Mouse (Mus musculus) cerebellum, adult 9-11 months (tissue): ENCODE results near the gene Tgfb3.

ENCODE experiments used
- DNase-seq: peaks from one replicate; pipeline ENCODE4 v3.0.0; 2022

Gene Tgfb3

GRCm38 (mm10) chr12:86078553-86079201 lies at the start of gene Tgfb3:
Tgfb3 (minus strand) TSS chr12:86079041.
- peak; percentile 65 for DNase-seq

- DNase-seq, result no peak
Measured at GRCm38 (mm10) chr12:86128122-86128521, 49.3 kb upstream of the Tgfb3 start.

- DNase-seq, result no peak
Measured at GRCm38 (mm10) chr12:86124016-86124415, 45.2 kb upstream of the Tgfb3 start.

GRCm38 (mm10) chr12:86116295-86116835 lies 37.5 kb upstream of the Tgfb3 start:
- no peak for DNase-seq

GRCm38 (mm10) chr12:86110637-86111036 lies 31.8 kb upstream of the Tgfb3 start:
- DNase-seq, result no peak

- no peak for DNase-seq
Measured at GRCm38 (mm10) chr12:86109531-86109930, 30.7 kb upstream of the Tgfb3 start.

GRCm38 (mm10) chr12:86107645-86108044 lies 28.8 kb upstream of the Tgfb3 start:
- no peak for DNase-seq

GRCm38 (mm10) chr12:86106086-86106485 lies 27.2 kb upstream of the Tgfb3 start:
- DNase-seq, result no peak

GRCm38 (mm10) chr12:86105546-86105945 lies 26.7 kb upstream of the Tgfb3 start:
- DNase-seq, result no peak

- no peak for DNase-seq
Measured at GRCm38 (mm10) chr12:86104297-86104696, 25.5 kb upstream of the Tgfb3 start.

- DNase-seq, result no peak
Measured at GRCm38 (mm10) chr12:86103852-86104251, 25.0 kb upstream of the Tgfb3 start.

- DNase-seq, result peak; percentile 28
Measured at GRCm38 (mm10) chr12:86103391-86103790, 24.6 kb upstream of the Tgfb3 start.

- no peak for DNase-seq
Measured at GRCm38 (mm10) chr12:86102686-86103085, 23.8 kb upstream of the Tgfb3 start.

- no peak for DNase-seq
Measured at GRCm38 (mm10) chr12:86100711-86101110, 21.9 kb upstream of the Tgfb3 start.

- no peak for DNase-seq
Measured at GRCm38 (mm10) chr12:86097781-86098180, 18.9 kb upstream of the Tgfb3 start.

GRCm38 (mm10) chr12:86095806-86096205 lies 17.0 kb upstream of the Tgfb3 start:
- no peak for DNase-seq

- DNase-seq, result no peak
Measured at GRCm38 (mm10) chr12:86094075-86094474, 15.2 kb upstream of the Tgfb3 start.

- DNase-seq, result peak; percentile 76
Measured at GRCm38 (mm10) chr12:86091601-86092132, 12.8 kb upstream of the Tgfb3 start.

GRCm38 (mm10) chr12:86090764-86091163 lies 11.9 kb upstream of the Tgfb3 start:
- DNase-seq, result no peak

GRCm38 (mm10) chr12:86088042-86088441 lies 9.2 kb upstream of the Tgfb3 start:
- DNase-seq, result no peak

- DNase-seq, result no peak
Measured at GRCm38 (mm10) chr12:86086550-86086949, 7.7 kb upstream of the Tgfb3 start.

- no peak for DNase-seq
Measured at GRCm38 (mm10) chr12:86085873-86086272, 7.0 kb upstream of the Tgfb3 start.

GRCm38 (mm10) chr12:86082481-86083012 lies 3.7 kb upstream of the Tgfb3 start, which contains the start of gene Ift43:
Ift43 (plus strand) TSS chr12:86082541.
- peak; percentile 86 for DNase-seq

- peak; percentile 93 for DNase-seq
Measured at GRCm38 (mm10) chr12:86079202-86079667, 394 bp upstream of the Tgfb3 start.
